In genomic region chr8:107115008-107115320, GRCm38 (mm10) we compare ENCODE assay signal across 11 mouse cellular contexts. TPM values are rescaled to one million over a fixed set of nuclear protein-coding genes. Genes with fewer than 3 reads are reported as not detected.
A peak's percentile ranks its signal among the peaks of the same experiment; 100 is the strongest.
DNase-seq lines count a peak whose midpoint lies in the region; ATAC-seq lines count a peak whose summit lies in the region.
"Had no signal": no experiment of that assay in that cellular context is flagged by ENCODE, and none has a peak within 500 bp of the region (broad histone marks: within the 10 kb centered on the region; RNA-seq: fewer than 3 reads in every experiment).

No protein-coding gene starts in this region.

- no peak for ATAC-seq in hindbrain, embryonic 13.5 days (ENCODE audit: low FRiP score)
- ATAC-seq in hindbrain, embryonic 14.5 days (ENCODE audit: low FRiP score) = no peak
- no peak for ATAC-seq in neural tube, embryonic 13.5 days (ENCODE audit: low read depth)
- ATAC-seq in neural tube, embryonic 15.5 days (ENCODE audit: low FRiP score) = no peak
- no peak for ATAC-seq in forebrain, embryonic 16.5 days

- no peak overlapping the region for H3K4me3 ChIP-seq in hindbrain, embryonic 13.5 days
- no peak overlapping the region for H3K4me3 ChIP-seq in hindbrain, embryonic 14.5 days (replicated peaks; ENCODE audit: low read length)
- H3K4me3 ChIP-seq in neural tube, embryonic 13.5 days = no peak overlapping the region
- H3K4me3 ChIP-seq in neural tube, embryonic 15.5 days (replicated peaks) = no peak overlapping the region
- H3K4me3 ChIP-seq in limb, embryonic 10.5 days = no peak overlapping the region; the same call in 1 of the 2 replicates
- H3K4me3 ChIP-seq in forebrain, embryonic 16.5 days (replicated peaks; ENCODE audit: low read length) = no peak overlapping the region

- no peak overlapping the region for H3K4me2 ChIP-seq in hindbrain, embryonic 13.5 days
- no peak overlapping the region for H3K4me2 ChIP-seq in hindbrain, embryonic 14.5 days (replicated peaks)
- no peak overlapping the region for H3K4me2 ChIP-seq in neural tube, embryonic 13.5 days
- no peak overlapping the region for H3K4me2 ChIP-seq in neural tube, embryonic 15.5 days
- no peak overlapping the region for H3K4me2 ChIP-seq in forebrain, embryonic 16.5 days (ENCODE audit: low read length)

- no peaks in the 10 kb centered on the region for H3K36me3 ChIP-seq in hindbrain, embryonic 13.5 days
- H3K36me3 ChIP-seq in hindbrain, embryonic 14.5 days (replicated peaks; ENCODE audit: control insufficient read depth, insufficient read depth) = no peaks in the 10 kb centered on the region
- H3K36me3 ChIP-seq in neural tube, embryonic 13.5 days = no peaks in the 10 kb centered on the region
- H3K36me3 ChIP-seq in neural tube, embryonic 15.5 days = no peaks in the 10 kb centered on the region
- no peaks in the 10 kb centered on the region for H3K36me3 ChIP-seq in limb, embryonic 10.5 days
- no peaks in the 10 kb centered on the region for H3K36me3 ChIP-seq in forebrain, embryonic 16.5 days (ENCODE audit: control insufficient read depth, insufficient read depth)

- H3K27ac ChIP-seq in hindbrain, embryonic 13.5 days = no peak overlapping the region
- H3K27ac ChIP-seq in hindbrain, embryonic 14.5 days = no peak overlapping the region
- H3K27ac ChIP-seq in neural tube, embryonic 13.5 days (replicated peaks) = no peak overlapping the region
- H3K27ac ChIP-seq in neural tube, embryonic 15.5 days (replicated peaks) = no peak overlapping the region
- H3K27ac ChIP-seq in limb, embryonic 10.5 days = peak overlapping the region; percentile 59
- no peak overlapping the region for H3K27ac ChIP-seq in forebrain, embryonic 16.5 days (ENCODE audit: low read length)

- H3K9ac ChIP-seq in hindbrain, embryonic 13.5 days = peak overlapping the region; percentile 19; the same call in 1 of the 2 replicates
- no peak overlapping the region for H3K9ac ChIP-seq in hindbrain, embryonic 14.5 days
- H3K9ac ChIP-seq in neural tube, embryonic 13.5 days = 0 out of 2 replicates have a peak overlapping the region, but pooled peaks have one; percentile 17
- no peak overlapping the region for H3K9ac ChIP-seq in neural tube, embryonic 15.5 days (replicated peaks)
- H3K9ac ChIP-seq in forebrain, embryonic 16.5 days (replicated peaks; ENCODE audit: low read depth, low read length) = no peak overlapping the region

- peaks cover 12% of the 10 kb centered on the region for H3K4me1 ChIP-seq in hindbrain, embryonic 13.5 days (replicated peaks)
- no peaks in the 10 kb centered on the region for H3K4me1 ChIP-seq in hindbrain, embryonic 14.5 days (replicated peaks; ENCODE audit: control insufficient read depth, insufficient read depth, low read length)
- H3K4me1 ChIP-seq in neural tube, embryonic 13.5 days (replicated peaks) = peaks cover 9% of the 10 kb centered on the region
- H3K4me1 ChIP-seq in neural tube, embryonic 15.5 days = no peaks in the 10 kb centered on the region
- peaks cover 32% of the 10 kb centered on the region for H3K4me1 ChIP-seq in limb, embryonic 10.5 days
- H3K4me1 ChIP-seq in forebrain, embryonic 16.5 days (replicated peaks; ENCODE audit: control insufficient read depth, insufficient read depth, low read length) = peaks cover 6% of the 10 kb centered on the region; the same call in 1 of the 2 replicates

- no peaks in the 10 kb centered on the region for H3K27me3 ChIP-seq in hindbrain, embryonic 13.5 days
- H3K27me3 ChIP-seq in hindbrain, embryonic 14.5 days (ENCODE audit: control insufficient read depth, insufficient read depth, low read length) = no peaks in the 10 kb centered on the region
- H3K27me3 ChIP-seq in neural tube, embryonic 13.5 days = no peaks in the 10 kb centered on the region
- no peaks in the 10 kb centered on the region for H3K27me3 ChIP-seq in neural tube, embryonic 15.5 days (replicated peaks)
- H3K27me3 ChIP-seq in limb, embryonic 10.5 days (ENCODE audit: low read depth, poor library complexity, severe bottlenecking) = no peaks in the 10 kb centered on the region
- no peaks in the 10 kb centered on the region for H3K27me3 ChIP-seq in forebrain, embryonic 16.5 days (replicated peaks; ENCODE audit: control insufficient read depth, insufficient read depth, low read length)

- no peak for DNase-seq in hindbrain, embryonic 14.5 days (ENCODE audit: low spot score)
- no peak for DNase-seq in limb, embryonic 10.5 days (ENCODE audit: low spot score)
- no peak for DNase-seq in urinary bladder, postnatal 10 days (ENCODE audit: low spot score)
- DNase-seq in right cerebral cortex, postnatal 4 days = no peak
- DNase-seq: adrenal gland, postnatal 25 days; cerebellum, postnatal 10 days had no signal

- no peaks in the 10 kb centered on the region for H3K9me3 ChIP-seq in hindbrain, embryonic 13.5 days
- no peaks in the 10 kb centered on the region for H3K9me3 ChIP-seq in hindbrain, embryonic 14.5 days (ENCODE audit: control insufficient read depth, low read length)
- H3K9me3 ChIP-seq in neural tube, embryonic 13.5 days = no peaks in the 10 kb centered on the region
- H3K9me3 ChIP-seq in neural tube, embryonic 15.5 days (replicated peaks) = no peaks in the 10 kb centered on the region
- no peaks in the 10 kb centered on the region for H3K9me3 ChIP-seq in limb, embryonic 10.5 days (replicated peaks)
- no peaks in the 10 kb centered on the region for H3K9me3 ChIP-seq in forebrain, embryonic 16.5 days (ENCODE audit: control insufficient read depth, low read length)

- WGBS in hindbrain, embryonic 13.5 days = 81% methylated on average over 10 of the region's 10 CpGs
- WGBS in hindbrain, embryonic 14.5 days = 86% methylated on average over 10 of the region's 10 CpGs
- WGBS in neural tube, embryonic 13.5 days = 81% methylated on average over 10 of the region's 10 CpGs
- 80% methylated on average over 10 of the region's 10 CpGs for WGBS in neural tube, embryonic 15.5 days
- 61% methylated on average over 10 of the region's 10 CpGs for WGBS in limb, embryonic 10.5 days
- WGBS in forebrain, embryonic 16.5 days = 83% methylated on average over 10 of the region's 10 CpGs

RNA-seq across cellular contexts. Expression of gene Terf2, which starts 18.6 kb away (rescaled TPM):
- 28.3 and 28.8 TPM in 2 replicates for polyA plus RNA-seq in hindbrain, embryonic 13.5 days (2015; fragmentation: Nextera tagmentation; extraction: Ambion mirVana)
- 20.5 and 22.2 TPM in 2 replicates for polyA plus RNA-seq in hindbrain, embryonic 14.5 days (2014; fragmentation: Nextera tagmentation; extraction: Ambion mirVana)
- 23.3 and 25.5 TPM in 2 replicates for polyA plus RNA-seq in neural tube, embryonic 13.5 days (2015; fragmentation: Nextera tagmentation; extraction: Ambion mirVana)
- polyA plus RNA-seq in neural tube, embryonic 15.5 days (2015; fragmentation: Nextera tagmentation; extraction: Ambion mirVana) = 23.9 and 27.4 TPM in 2 replicates
- polyA plus RNA-seq in limb, embryonic 10.5 days (2016; fragmentation: Nextera tagmentation; extraction: Ambion mirVana) = 16.4 and 18.1 TPM in 2 replicates
- polyA plus RNA-seq in forebrain, embryonic 16.5 days (2015; fragmentation: Nextera tagmentation; extraction: Ambion mirVana) = 21.9 and 22.1 TPM in 2 replicates

RNA-seq across cellular contexts. Expression of gene Cyb5b, which starts 35.5 kb away (rescaled TPM):
- 102 TPM in 2 replicates for polyA plus RNA-seq in hindbrain, embryonic 13.5 days (2015; fragmentation: Nextera tagmentation; extraction: Ambion mirVana)
- polyA plus RNA-seq in hindbrain, embryonic 14.5 days (2014; fragmentation: Nextera tagmentation; extraction: Ambion mirVana) = 126 and 134 TPM in 2 replicates
- 94.1 and 105 TPM in 2 replicates for polyA plus RNA-seq in neural tube, embryonic 13.5 days (2015; fragmentation: Nextera tagmentation; extraction: Ambion mirVana)
- 91.6 and 95.0 TPM in 2 replicates for polyA plus RNA-seq in neural tube, embryonic 15.5 days (2015; fragmentation: Nextera tagmentation; extraction: Ambion mirVana)
- polyA plus RNA-seq in limb, embryonic 10.5 days (2016; fragmentation: Nextera tagmentation; extraction: Ambion mirVana) = 126 and 128 TPM in 2 replicates
- polyA plus RNA-seq in forebrain, embryonic 16.5 days (2015; fragmentation: Nextera tagmentation; extraction: Ambion mirVana) = 114 and 122 TPM in 2 replicates

RNA-seq across cellular contexts. Expression of gene Tmed6, which starts 49.5 kb away (rescaled TPM):
- not detected in 2 replicates for polyA plus RNA-seq in hindbrain, embryonic 13.5 days (2015; fragmentation: Nextera tagmentation; extraction: Ambion mirVana)
- not detected in 2 replicates for polyA plus RNA-seq in hindbrain, embryonic 14.5 days (2014; fragmentation: Nextera tagmentation; extraction: Ambion mirVana)
- not detected in 2 replicates for polyA plus RNA-seq in neural tube, embryonic 13.5 days (2015; fragmentation: Nextera tagmentation; extraction: Ambion mirVana)
- polyA plus RNA-seq in neural tube, embryonic 15.5 days (2015; fragmentation: Nextera tagmentation; extraction: Ambion mirVana) = 0.64 TPM in 1 of 2 replicates, not detected in the other
- 0.34 TPM in 1 of 2 replicates, not detected in the other for polyA plus RNA-seq in limb, embryonic 10.5 days (2016; fragmentation: Nextera tagmentation; extraction: Ambion mirVana)
- not detected in 2 replicates for polyA plus RNA-seq in forebrain, embryonic 16.5 days (2015; fragmentation: Nextera tagmentation; extraction: Ambion mirVana)
- polyA plus RNA-seq: forebrain, embryonic 11.5 days had no signal

RNA-seq across cellular contexts. Expression of gene Nip7, which starts 58.3 kb away (rescaled TPM):
- 73.7 and 77.6 TPM in 2 replicates for polyA plus RNA-seq in hindbrain, embryonic 13.5 days (2015; fragmentation: Nextera tagmentation; extraction: Ambion mirVana)
- 69.3 and 70.2 TPM in 2 replicates for polyA plus RNA-seq in hindbrain, embryonic 14.5 days (2014; fragmentation: Nextera tagmentation; extraction: Ambion mirVana)
- 61.4 and 75.9 TPM in 2 replicates for polyA plus RNA-seq in neural tube, embryonic 13.5 days (2015; fragmentation: Nextera tagmentation; extraction: Ambion mirVana)
- polyA plus RNA-seq in neural tube, embryonic 15.5 days (2015; fragmentation: Nextera tagmentation; extraction: Ambion mirVana) = 59.3 and 72.9 TPM in 2 replicates
- polyA plus RNA-seq in limb, embryonic 10.5 days (2016; fragmentation: Nextera tagmentation; extraction: Ambion mirVana) = 122 and 143 TPM in 2 replicates
- 76.7 and 80.5 TPM in 2 replicates for polyA plus RNA-seq in forebrain, embryonic 16.5 days (2015; fragmentation: Nextera tagmentation; extraction: Ambion mirVana)

RNA-seq across cellular contexts. Expression of gene Cog8, which starts 58.5 kb away (rescaled TPM):
- 39.6 and 40.9 TPM in 2 replicates for polyA plus RNA-seq in hindbrain, embryonic 13.5 days (2015; fragmentation: Nextera tagmentation; extraction: Ambion mirVana)
- polyA plus RNA-seq in hindbrain, embryonic 14.5 days (2014; fragmentation: Nextera tagmentation; extraction: Ambion mirVana) = 40.7 and 42.6 TPM in 2 replicates
- polyA plus RNA-seq in neural tube, embryonic 13.5 days (2015; fragmentation: Nextera tagmentation; extraction: Ambion mirVana) = 42.4 TPM in 2 replicates
- polyA plus RNA-seq in neural tube, embryonic 15.5 days (2015; fragmentation: Nextera tagmentation; extraction: Ambion mirVana) = 42.6 and 44.3 TPM in 2 replicates
- 41.8 and 46.1 TPM in 2 replicates for polyA plus RNA-seq in limb, embryonic 10.5 days (2016; fragmentation: Nextera tagmentation; extraction: Ambion mirVana)
- 39.1 and 39.3 TPM in 2 replicates for polyA plus RNA-seq in forebrain, embryonic 16.5 days (2015; fragmentation: Nextera tagmentation; extraction: Ambion mirVana)

Comparison
In these comparisons a context has a peak if more than half of its experiments do, and no peak if none do; other contexts are left out.
1. H3K9ac ChIP-seq: peak in hindbrain, embryonic 13.5 days (single experiment) and neural tube, embryonic 13.5 days (single experiment); none in hindbrain, embryonic 14.5 days (single experiment), neural tube, embryonic 15.5 days (single experiment) and forebrain, embryonic 16.5 days (single experiment).